Mouse (Mus musculus) liver, embryonic 14.5 days (tissue): ENCODE measurements around the gene Brwd1.

Experiments used
- CTCF ChIP-seq: IDR thresholded peaks from 2 replicates; pipeline ENCODE4 v1.5.1; 2016; ENCODE audit warnings: antibody characterized with exemption, low read depth, control low read depth
- EP300 ChIP-seq: IDR thresholded peaks from 2 replicates; pipeline ENCODE4 v1.6.1; 2016; ENCODE audit warnings: antibody characterized with exemption, low read depth

GRCm38 (mm10) chr16:96109673-96110072 is 27.3 kb upstream of the Brwd1 start:
- TF ChIP-seq CTCF (no peak), EP300 (no peak)
